Mouse (Mus musculus): ENCODE measurements around the gene Gm9639. TPM values are rescaled to one million over a fixed set of nuclear protein-coding genes. Genes with fewer than 3 reads are reported as not detected.
"Not testable (repeated sequence)": the region's sequence is repeated elsewhere in the genome, so short reads cannot be mapped to it uniquely, and the experiment has no call there.

The Gm9639 gene
- polyA plus RNA-seq, 1 experiment from 2014 or later, result not detected

DNA sequence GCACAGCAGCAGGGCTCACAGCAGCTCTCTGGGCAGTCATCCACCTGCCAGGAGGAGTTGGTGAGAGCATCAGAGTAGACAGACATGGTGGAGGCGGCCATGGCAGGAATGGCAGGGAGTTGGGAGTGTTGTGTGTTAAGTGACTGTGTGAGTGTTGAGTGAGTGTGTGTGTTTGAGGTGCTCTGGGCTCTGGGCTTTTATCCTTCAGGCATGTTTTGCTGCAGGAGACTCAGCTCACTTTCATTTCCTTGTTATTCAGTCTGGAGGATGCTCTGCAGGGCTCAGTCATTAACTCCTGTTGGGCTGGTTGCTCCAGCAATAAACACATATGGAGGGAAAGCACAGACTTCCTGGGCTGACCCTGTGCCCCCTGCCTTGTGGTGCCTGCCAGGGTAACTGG, 12.4 kb downstream of the Gm9639 start, which contains the start of gene Gm3250:
Gene Gm3250 (minus strand): TSS at position 101 of the 400 bp plus-strand sequence.
- H3K36me3 ChIP-seq (replicated peaks; ENCODE audit: control insufficient read depth, insufficient read depth, low read depth, low read length); H3K27ac ChIP-seq (replicated peaks; ENCODE audit: low read depth, low read length); ATAC-seq (replicated peaks; ENCODE audit: insufficient number of reproducible peaks, low FRiP score, low TSS enrichment, low read depth); H3K9ac ChIP-seq (replicated peaks; ENCODE audit: low read length); H3K9me3 ChIP-seq (replicated peaks; ENCODE audit: control insufficient read depth, low read length); H3K4me3 ChIP-seq (ENCODE audit: low read depth, low read length); H3K4me1 ChIP-seq (ENCODE audit: control insufficient read depth, insufficient read depth, low read length); H3K27me3 ChIP-seq (ENCODE audit: control insufficient read depth, insufficient read depth, low read length); DNase-seq (ENCODE audit: low spot score); H3K4me2 ChIP-seq (ENCODE audit: low read depth, low read length): not testable (repeated sequence)
- WGBS, result no CpG with 5 or more reads among the region's 1 CpGs

DNA sequence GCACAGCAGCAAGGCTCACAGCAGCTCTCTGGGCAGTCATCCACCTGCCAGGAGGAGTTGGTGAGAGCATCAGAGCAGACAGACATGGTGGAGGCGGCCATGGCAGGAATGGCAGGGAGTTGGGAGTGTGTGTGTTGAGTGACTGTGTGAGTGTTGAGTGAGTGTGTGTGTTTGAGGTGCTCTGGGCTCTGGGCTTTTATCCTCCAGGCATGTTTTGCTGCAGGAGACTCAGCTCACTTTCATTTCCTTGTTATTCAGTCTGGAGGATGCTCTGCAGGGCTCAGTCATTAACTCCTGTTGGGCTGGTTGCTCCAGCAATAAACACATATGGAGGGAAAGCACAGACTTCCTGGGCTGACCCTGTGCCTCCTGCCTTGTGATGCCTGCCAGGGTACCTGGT, 18.0 kb downstream of the Gm9639 start, which contains the start of gene Gm7138:
Gene Gm7138 (minus strand): TSS at position 101 of the 400 bp plus-strand sequence.
- WGBS, result 40% methylated on average over 1 of the region's 1 CpGs
- not testable (repeated sequence) for ATAC-seq (replicated peaks; ENCODE audit: insufficient number of reproducible peaks, low FRiP score, low TSS enrichment, low read depth); H3K4me1 ChIP-seq (ENCODE audit: control insufficient read depth, insufficient read depth, low read length); H3K27me3 ChIP-seq (ENCODE audit: control insufficient read depth, insufficient read depth, low read length); H3K4me2 ChIP-seq (ENCODE audit: low read depth, low read length); DNase-seq (ENCODE audit: low spot score); H3K9ac ChIP-seq (replicated peaks; ENCODE audit: low read length); H3K9me3 ChIP-seq (replicated peaks; ENCODE audit: control insufficient read depth, low read length); H3K4me3 ChIP-seq (ENCODE audit: low read depth, low read length); H3K36me3 ChIP-seq (replicated peaks; ENCODE audit: control insufficient read depth, insufficient read depth, low read depth, low read length); H3K27ac ChIP-seq (replicated peaks; ENCODE audit: low read depth, low read length)

DNA sequence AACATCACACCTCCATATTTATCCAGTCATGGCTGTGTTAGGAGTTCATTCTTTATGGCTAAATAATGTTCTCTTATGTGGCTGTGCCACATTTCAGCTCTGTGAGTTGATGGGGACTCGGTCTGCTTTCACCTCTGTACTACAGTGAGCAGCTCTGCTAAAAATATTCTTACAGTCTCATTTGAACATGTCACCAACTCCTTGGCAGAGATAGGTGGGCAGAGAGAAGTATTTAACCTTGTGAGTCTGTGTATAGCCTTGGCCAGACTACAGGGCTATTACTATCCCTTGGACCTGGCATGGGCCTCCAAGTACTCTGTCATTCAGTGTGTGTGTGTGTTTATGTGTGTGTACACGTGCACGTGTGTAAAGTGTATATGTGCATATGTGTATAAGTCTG, 22.7 kb downstream of the Gm9639 start:
- 75% methylated on average over 1 of the region's 3 CpGs for WGBS
- not testable (repeated sequence) for H3K4me3 ChIP-seq (ENCODE audit: low read depth, low read length); H3K36me3 ChIP-seq (replicated peaks; ENCODE audit: control insufficient read depth, insufficient read depth, low read depth, low read length); H3K9me3 ChIP-seq (replicated peaks; ENCODE audit: control insufficient read depth, low read length); H3K27ac ChIP-seq (replicated peaks; ENCODE audit: low read depth, low read length); H3K4me1 ChIP-seq (ENCODE audit: control insufficient read depth, insufficient read depth, low read length); ATAC-seq (replicated peaks; ENCODE audit: insufficient number of reproducible peaks, low FRiP score, low TSS enrichment, low read depth); H3K9ac ChIP-seq (replicated peaks; ENCODE audit: low read length); H3K4me2 ChIP-seq (ENCODE audit: low read depth, low read length); H3K27me3 ChIP-seq (ENCODE audit: control insufficient read depth, insufficient read depth, low read length); DNase-seq (ENCODE audit: low spot score)

DNA sequence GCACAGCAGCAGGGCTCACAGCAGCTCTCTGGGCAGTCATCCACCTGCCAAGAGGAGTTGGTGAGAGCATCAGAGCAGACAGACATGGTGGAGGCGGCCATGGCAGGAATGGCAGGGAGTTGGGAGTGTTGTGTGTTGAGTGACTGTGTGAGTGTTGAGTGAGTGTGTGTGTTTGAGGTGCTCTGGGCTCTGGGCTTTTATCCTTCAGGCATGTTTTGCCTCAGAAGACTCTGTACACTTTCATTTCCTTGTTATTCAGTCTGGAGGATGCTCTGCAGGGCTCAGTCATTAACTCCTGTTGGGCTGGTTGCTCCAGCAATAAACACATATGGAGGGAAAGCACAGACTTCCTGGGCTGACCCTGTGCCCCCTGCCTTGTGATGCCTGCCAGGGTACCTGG, 23.7 kb downstream of the Gm9639 start, which contains the start of gene Gm3238:
Gene Gm3238 (minus strand): TSS at position 101 of the 400 bp plus-strand sequence.
- H3K9me3 ChIP-seq (replicated peaks; ENCODE audit: control insufficient read depth, low read length); ATAC-seq (replicated peaks; ENCODE audit: insufficient number of reproducible peaks, low FRiP score, low TSS enrichment, low read depth); H3K36me3 ChIP-seq (replicated peaks; ENCODE audit: control insufficient read depth, insufficient read depth, low read depth, low read length); H3K27ac ChIP-seq (replicated peaks; ENCODE audit: low read depth, low read length); H3K27me3 ChIP-seq (ENCODE audit: control insufficient read depth, insufficient read depth, low read length); H3K4me2 ChIP-seq (ENCODE audit: low read depth, low read length); H3K4me1 ChIP-seq (ENCODE audit: control insufficient read depth, insufficient read depth, low read length); DNase-seq (ENCODE audit: low spot score); H3K4me3 ChIP-seq (ENCODE audit: low read depth, low read length); H3K9ac ChIP-seq (replicated peaks; ENCODE audit: low read length): not testable (repeated sequence)
- WGBS, result 71% methylated on average over 1 of the region's 1 CpGs

DNA sequence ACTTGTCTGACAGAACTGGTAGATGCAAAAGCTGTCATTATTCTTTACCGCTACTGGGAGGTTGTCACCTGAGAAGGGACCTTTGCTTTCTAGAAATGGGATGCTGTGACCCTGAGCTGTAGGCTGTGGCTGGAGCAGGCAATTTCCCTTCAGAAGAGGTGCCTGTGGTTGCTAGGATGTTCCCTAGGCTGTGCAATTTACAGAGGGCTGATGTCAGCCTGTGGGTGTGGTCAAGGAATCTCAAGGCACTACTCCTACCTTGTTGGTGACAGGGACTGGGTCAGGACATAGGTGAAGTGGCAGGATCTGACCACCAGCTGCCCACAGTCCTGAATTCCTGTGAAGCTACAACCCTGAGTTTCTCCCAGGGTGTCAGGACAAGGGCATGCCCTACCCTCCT, 25.1 kb downstream of the Gm9639 start:
- ATAC-seq (replicated peaks; ENCODE audit: insufficient number of reproducible peaks, low FRiP score, low TSS enrichment, low read depth) (no peak), DNase-seq (ENCODE audit: low spot score) (no peak)
- no peak overlapping the region for H3K27ac ChIP-seq (replicated peaks; ENCODE audit: low read depth, low read length)
- no peak overlapping the region for H3K4me2 ChIP-seq (ENCODE audit: low read depth, low read length)
- no peaks in the 10 kb centered on the region for H3K36me3 ChIP-seq (replicated peaks; ENCODE audit: control insufficient read depth, insufficient read depth, low read depth, low read length)
- 89% methylated on average over 1 of the region's 1 CpGs for WGBS
- H3K27me3 ChIP-seq (ENCODE audit: control insufficient read depth, insufficient read depth, low read length), result no peaks in the 10 kb centered on the region
- no peak overlapping the region for H3K4me3 ChIP-seq (ENCODE audit: low read depth, low read length)
- no peak overlapping the region for H3K9ac ChIP-seq (replicated peaks; ENCODE audit: low read length)
- H3K9me3 ChIP-seq (replicated peaks; ENCODE audit: control insufficient read depth, low read length), result no peaks in the 10 kb centered on the region
- no peaks in the 10 kb centered on the region for H3K4me1 ChIP-seq (ENCODE audit: control insufficient read depth, insufficient read depth, low read length)

DNA sequence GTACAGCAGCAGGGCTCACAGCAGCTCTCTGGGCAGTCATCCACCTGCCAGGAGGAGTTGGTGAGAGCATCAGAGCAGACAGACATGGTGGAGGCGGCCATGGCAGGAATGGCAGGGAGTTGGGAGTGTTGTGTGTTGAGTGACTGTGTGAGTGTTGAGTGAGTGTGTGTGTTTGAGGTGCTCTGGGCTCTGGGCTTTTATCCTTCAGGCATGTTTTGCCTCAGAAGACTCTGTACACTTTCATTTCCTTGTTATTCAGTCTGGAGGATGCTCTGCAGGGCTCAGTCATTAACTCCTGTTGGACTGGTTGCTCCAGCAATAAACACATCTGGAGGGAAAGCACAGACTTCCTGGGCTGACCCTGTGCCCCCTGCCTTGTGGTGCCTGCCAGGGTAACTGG, 35.3 kb downstream of the Gm9639 start, which contains the start of gene Gm3233:
Gene Gm3233 (minus strand): TSS at position 101 of the 400 bp plus-strand sequence.
- H3K27ac ChIP-seq (replicated peaks; ENCODE audit: low read depth, low read length); H3K4me2 ChIP-seq (ENCODE audit: low read depth, low read length); H3K9me3 ChIP-seq (replicated peaks; ENCODE audit: control insufficient read depth, low read length); H3K36me3 ChIP-seq (replicated peaks; ENCODE audit: control insufficient read depth, insufficient read depth, low read depth, low read length); H3K4me3 ChIP-seq (ENCODE audit: low read depth, low read length); H3K27me3 ChIP-seq (ENCODE audit: control insufficient read depth, insufficient read depth, low read length); H3K9ac ChIP-seq (replicated peaks; ENCODE audit: low read length); H3K4me1 ChIP-seq (ENCODE audit: control insufficient read depth, insufficient read depth, low read length); DNase-seq (ENCODE audit: low spot score); ATAC-seq (replicated peaks; ENCODE audit: insufficient number of reproducible peaks, low FRiP score, low TSS enrichment, low read depth): not testable (repeated sequence)
- WGBS, result no CpG with 5 or more reads among the region's 1 CpGs

DNA sequence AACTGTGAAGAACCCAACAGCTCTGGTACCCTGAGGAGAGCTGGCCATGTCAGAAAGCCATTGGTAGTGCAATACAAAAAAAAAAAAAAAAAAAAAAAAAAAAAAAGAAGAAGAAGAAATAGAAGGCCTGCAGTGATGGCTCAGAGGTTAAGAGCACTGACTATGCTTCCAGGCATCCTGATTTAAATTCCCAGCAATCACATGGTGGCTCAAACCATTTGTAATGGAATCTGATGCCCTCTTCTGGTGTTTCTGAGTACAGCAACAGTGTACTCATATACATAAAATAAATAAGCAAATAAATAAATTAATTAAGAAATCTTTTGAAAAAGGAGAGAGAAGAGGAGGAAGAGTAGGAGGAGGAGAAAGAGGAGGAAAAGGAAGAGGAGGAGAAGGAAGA, 41.4 kb downstream of the Gm9639 start:
- no peaks in the 10 kb centered on the region for H3K27me3 ChIP-seq (ENCODE audit: control insufficient read depth, insufficient read depth, low read length)
- ATAC-seq (replicated peaks; ENCODE audit: insufficient number of reproducible peaks, low FRiP score, low TSS enrichment, low read depth) (no peak), DNase-seq (ENCODE audit: low spot score) (no peak)
- H3K27ac ChIP-seq (replicated peaks; ENCODE audit: low read depth, low read length), result no peak overlapping the region
- H3K9me3 ChIP-seq (replicated peaks; ENCODE audit: control insufficient read depth, low read length), result no peaks in the 10 kb centered on the region
- H3K36me3 ChIP-seq (replicated peaks; ENCODE audit: control insufficient read depth, insufficient read depth, low read depth, low read length), result no peaks in the 10 kb centered on the region
- H3K4me2 ChIP-seq (ENCODE audit: low read depth, low read length), result no peak overlapping the region
- no peaks in the 10 kb centered on the region; the same call in 1 of the 2 replicates for H3K4me1 ChIP-seq (ENCODE audit: control insufficient read depth, insufficient read depth, low read length)
- H3K9ac ChIP-seq (replicated peaks; ENCODE audit: low read length), result no peak overlapping the region
- no peak overlapping the region for H3K4me3 ChIP-seq (ENCODE audit: low read depth, low read length)

DNA sequence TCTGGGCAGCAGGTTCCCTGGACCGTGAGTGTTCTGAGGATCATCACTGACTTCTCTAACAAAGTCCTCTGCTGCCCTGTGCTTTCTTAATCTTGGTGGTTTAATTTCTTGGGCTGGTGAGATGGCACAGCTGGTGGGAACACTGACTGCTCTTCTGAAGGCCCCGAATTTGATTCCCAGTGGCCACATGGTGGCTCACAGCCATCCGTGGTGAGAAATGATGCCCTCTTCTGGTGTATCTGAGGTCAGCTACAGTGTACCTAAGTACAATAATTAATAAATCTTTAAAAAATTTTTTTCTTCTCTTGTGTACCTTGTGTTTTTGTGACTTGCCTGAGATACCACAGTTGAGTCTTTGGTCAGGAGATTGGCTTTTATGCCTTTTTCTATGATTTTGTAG, 42.6 kb downstream of the Gm9639 start:
- H3K27me3 ChIP-seq (ENCODE audit: control insufficient read depth, insufficient read depth, low read length); H3K27ac ChIP-seq (replicated peaks; ENCODE audit: low read depth, low read length); H3K9ac ChIP-seq (replicated peaks; ENCODE audit: low read length); H3K4me2 ChIP-seq (ENCODE audit: low read depth, low read length); H3K36me3 ChIP-seq (replicated peaks; ENCODE audit: control insufficient read depth, insufficient read depth, low read depth, low read length); H3K4me1 ChIP-seq (ENCODE audit: control insufficient read depth, insufficient read depth, low read length); DNase-seq (ENCODE audit: low spot score); H3K9me3 ChIP-seq (replicated peaks; ENCODE audit: control insufficient read depth, low read length); H3K4me3 ChIP-seq (ENCODE audit: low read depth, low read length); ATAC-seq (replicated peaks; ENCODE audit: insufficient number of reproducible peaks, low FRiP score, low TSS enrichment, low read depth): not testable (repeated sequence)
- 67% methylated on average over 3 of the region's 3 CpGs for WGBS

All from embryonic facial prominence, embryonic 11.5 days (tissue).